Mouse (Mus musculus): ENCODE data around the gene Tmem131l. TPM values are rescaled to one million over a fixed set of nuclear protein-coding genes. Genes with fewer than 3 reads are reported as not detected.
A peak's percentile ranks its signal among the peaks of the same experiment; 100 is the strongest.

The Tmem131l gene
- polyA plus RNA-seq, 1 experiment from 2014 or later: 71.4 TPM

GRCm38 (mm10) chr3:83991691-83992524 is 48.1 kb downstream of the Tmem131l start:
- Histone ChIP-seq H3K9ac (replicated peaks; ENCODE audit: low read depth, low read length) (no peak overlapping the region), H3K27ac (ENCODE audit: low read depth, low read length) (no peak overlapping the region), H3K4me1 (ENCODE audit: control insufficient read depth, insufficient read depth, low read length) (peaks cover 32% of the 10 kb centered on the region), H3K36me3 (ENCODE audit: control insufficient read depth, insufficient read depth, low read length) (no peaks in the 10 kb centered on the region), H3K27me3 (ENCODE audit: control insufficient read depth, insufficient read depth, low read length) (no peaks in the 10 kb centered on the region), H3K4me3 (ENCODE audit: low read depth, low read length) (no peak overlapping the region), H3K4me2 (ENCODE audit: low read depth, low read length) (no peak overlapping the region), H3K9me3 (ENCODE audit: control insufficient read depth, low read length) (no peaks in the 10 kb centered on the region)
- no peak for ATAC-seq (ENCODE audit: low read depth)
- 91% methylated on average over 8 of the region's 8 CpGs for WGBS

- Histone ChIP-seq H3K4me2 (ENCODE audit: low read depth, low read length) (no peak overlapping the region), H3K27ac (ENCODE audit: low read depth, low read length) (no peak overlapping the region), H3K9ac (replicated peaks; ENCODE audit: low read depth, low read length) (no peak overlapping the region), H3K9me3 (ENCODE audit: control insufficient read depth, low read length) (no peaks in the 10 kb centered on the region), H3K27me3 (ENCODE audit: control insufficient read depth, insufficient read depth, low read length) (no peaks in the 10 kb centered on the region), H3K36me3 (ENCODE audit: control insufficient read depth, insufficient read depth, low read length) (no peaks in the 10 kb centered on the region), H3K4me1 (ENCODE audit: control insufficient read depth, insufficient read depth, low read length) (peaks cover 32% of the 10 kb centered on the region), H3K4me3 (ENCODE audit: low read depth, low read length) (no peak overlapping the region)
- 25% methylated on average over 4 of the region's 4 CpGs for WGBS
- ATAC-seq (ENCODE audit: low read depth): no peak
Measured at GRCm38 (mm10) chr3:83988214-83988613, 51.8 kb downstream of the Tmem131l start.

DNA sequence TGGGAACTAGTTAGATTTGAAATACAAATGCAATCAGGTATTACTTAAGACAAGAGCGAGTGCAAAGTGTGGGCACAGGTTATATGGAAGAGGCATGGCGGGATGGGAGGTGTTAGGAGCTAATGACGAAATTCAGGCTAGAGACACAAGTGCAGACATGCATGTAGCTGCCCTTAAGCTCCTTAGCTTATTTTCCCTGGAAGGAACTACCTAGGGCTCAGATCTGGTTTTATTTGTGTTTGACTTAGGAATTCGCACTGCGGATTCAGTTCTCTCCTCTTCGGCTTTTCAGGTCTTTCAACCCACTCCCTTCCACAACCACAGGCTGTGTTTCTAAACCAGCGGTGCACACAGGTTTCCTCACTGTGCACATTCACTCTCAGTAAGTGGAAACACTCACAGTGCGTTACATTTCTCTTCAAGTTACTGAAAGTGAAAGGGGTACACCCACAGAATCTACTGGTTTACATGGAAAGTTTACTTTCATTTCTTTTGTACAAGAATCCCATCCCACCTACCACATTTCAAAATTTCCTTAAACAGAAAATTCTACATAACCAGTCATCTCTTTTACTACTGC is 52.4 kb downstream of the Tmem131l start:
- no peaks in the 10 kb centered on the region for H3K9me3 ChIP-seq (ENCODE audit: control insufficient read depth, low read length)
- H3K4me2 ChIP-seq (ENCODE audit: low read depth, low read length): no peak overlapping the region
- H3K27ac ChIP-seq (ENCODE audit: low read depth, low read length): no peak overlapping the region
- ATAC-seq (ENCODE audit: low read depth): no peak
- H3K9ac ChIP-seq (replicated peaks; ENCODE audit: low read depth, low read length): no peak overlapping the region
- peaks cover 28% of the 10 kb centered on the region for H3K4me1 ChIP-seq (ENCODE audit: control insufficient read depth, insufficient read depth, low read length)
- H3K36me3 ChIP-seq (ENCODE audit: control insufficient read depth, insufficient read depth, low read length): no peaks in the 10 kb centered on the region
- no peak overlapping the region for H3K4me3 ChIP-seq (ENCODE audit: low read depth, low read length)
- no peaks in the 10 kb centered on the region for H3K27me3 ChIP-seq (ENCODE audit: control insufficient read depth, insufficient read depth, low read length)
- WGBS: 84% methylated on average over 8 of the region's 8 CpGs

- H3K27me3 ChIP-seq (ENCODE audit: control insufficient read depth, insufficient read depth, low read length): no peaks in the 10 kb centered on the region
- H3K4me2 ChIP-seq (ENCODE audit: low read depth, low read length): no peak overlapping the region
- no peak overlapping the region for H3K4me3 ChIP-seq (ENCODE audit: low read depth, low read length)
- H3K9me3 ChIP-seq (ENCODE audit: control insufficient read depth, low read length): no peaks in the 10 kb centered on the region
- peaks cover 28% of the 10 kb centered on the region for H3K4me1 ChIP-seq (ENCODE audit: control insufficient read depth, insufficient read depth, low read length)
- H3K36me3 ChIP-seq (ENCODE audit: control insufficient read depth, insufficient read depth, low read length): no peaks in the 10 kb centered on the region
- H3K9ac ChIP-seq (replicated peaks; ENCODE audit: low read depth, low read length): no peak overlapping the region
- ATAC-seq (ENCODE audit: low read depth): no peak
- 61% methylated on average over 3 of the region's 3 CpGs for WGBS
- H3K27ac ChIP-seq (ENCODE audit: low read depth, low read length): no peak overlapping the region
Measured at GRCm38 (mm10) chr3:83986740-83987139, 53.2 kb downstream of the Tmem131l start.

- no peaks in the 10 kb centered on the region for H3K36me3 ChIP-seq (ENCODE audit: control insufficient read depth, insufficient read depth, low read length)
- 0 out of 2 replicates have a peak overlapping the region, but pooled peaks have one; percentile 7 for H3K27ac ChIP-seq (ENCODE audit: low read depth, low read length)
- no peaks in the 10 kb centered on the region for H3K27me3 ChIP-seq (ENCODE audit: control insufficient read depth, insufficient read depth, low read length)
- no peaks in the 10 kb centered on the region for H3K9me3 ChIP-seq (ENCODE audit: control insufficient read depth, low read length)
- ATAC-seq (ENCODE audit: low read depth): peak; percentile 22; the same call in 1 of the 2 replicates
- peaks cover 39% of the 10 kb centered on the region for H3K4me1 ChIP-seq (ENCODE audit: control insufficient read depth, insufficient read depth, low read length)
- WGBS: 36% methylated on average over 6 of the region's 6 CpGs
- H3K4me2 ChIP-seq (ENCODE audit: low read depth, low read length): no peak overlapping the region
- H3K9ac ChIP-seq (replicated peaks; ENCODE audit: low read depth, low read length): no peak overlapping the region
- no peak overlapping the region for H3K4me3 ChIP-seq (ENCODE audit: low read depth, low read length)
Measured at GRCm38 (mm10) chr3:83985426-83985825, 54.5 kb downstream of the Tmem131l start.

DNA sequence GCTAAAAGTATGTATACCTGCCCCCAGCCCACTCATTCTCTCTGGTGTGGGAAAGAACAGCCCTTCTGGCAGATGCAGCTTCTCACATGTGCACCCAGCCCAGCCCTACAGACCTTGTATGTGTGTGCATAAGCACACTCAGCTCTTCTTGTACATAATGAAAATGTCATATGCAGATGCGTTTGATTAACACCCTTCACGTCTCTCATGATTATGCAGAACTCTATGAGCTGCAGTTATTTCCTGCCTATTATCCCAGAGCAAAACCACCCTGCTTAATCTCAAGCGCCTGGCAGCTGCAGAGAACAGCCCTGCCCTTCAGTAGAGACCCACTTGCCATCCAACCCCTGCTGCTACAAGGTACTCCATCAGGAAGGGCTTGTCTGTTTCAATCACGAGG is 55.6 kb downstream of the Tmem131l start:
- H3K4me3 ChIP-seq (ENCODE audit: low read depth, low read length): no peak overlapping the region
- ATAC-seq (ENCODE audit: low read depth): no peak
- H3K4me2 ChIP-seq (ENCODE audit: low read depth, low read length): no peak overlapping the region
- H3K4me1 ChIP-seq (ENCODE audit: control insufficient read depth, insufficient read depth, low read length): peaks cover 49% of the 10 kb centered on the region
- no peak overlapping the region for H3K9ac ChIP-seq (replicated peaks; ENCODE audit: low read depth, low read length)
- WGBS: 46% methylated on average over 4 of the region's 4 CpGs
- H3K9me3 ChIP-seq (ENCODE audit: control insufficient read depth, low read length): no peaks in the 10 kb centered on the region
- H3K27ac ChIP-seq (ENCODE audit: low read depth, low read length): no peak overlapping the region
- H3K27me3 ChIP-seq (ENCODE audit: control insufficient read depth, insufficient read depth, low read length): no peaks in the 10 kb centered on the region
- no peaks in the 10 kb centered on the region for H3K36me3 ChIP-seq (ENCODE audit: control insufficient read depth, insufficient read depth, low read length)

DNA sequence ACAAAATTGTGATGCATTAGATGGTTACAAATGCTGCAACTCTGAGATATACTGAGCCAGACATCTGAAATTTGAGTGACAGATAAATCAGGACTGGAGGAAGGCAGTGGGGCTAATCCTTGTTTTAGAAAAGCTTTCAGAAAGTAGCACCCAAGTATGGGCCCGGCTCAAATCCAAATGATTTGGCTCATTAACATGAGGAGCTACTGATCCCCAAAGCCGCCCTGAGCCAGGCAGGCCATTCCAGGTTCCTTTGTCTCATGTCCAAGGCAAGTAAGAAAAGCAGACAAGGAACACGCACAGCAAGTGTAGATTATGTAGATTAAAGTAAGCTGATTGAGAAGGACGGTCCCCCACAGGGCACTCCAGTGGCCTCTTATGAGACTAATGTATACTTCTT is 57.2 kb downstream of the Tmem131l start:
- no peaks in the 10 kb centered on the region for H3K9me3 ChIP-seq (ENCODE audit: control insufficient read depth, low read length)
- H3K4me3 ChIP-seq (ENCODE audit: low read depth, low read length): no peak overlapping the region
- H3K9ac ChIP-seq (replicated peaks; ENCODE audit: low read depth, low read length): no peak overlapping the region
- H3K4me2 ChIP-seq (ENCODE audit: low read depth, low read length): no peak overlapping the region
- H3K27me3 ChIP-seq (ENCODE audit: control insufficient read depth, insufficient read depth, low read length): no peaks in the 10 kb centered on the region
- ATAC-seq (ENCODE audit: low read depth): no peak
- no peaks in the 10 kb centered on the region for H3K36me3 ChIP-seq (ENCODE audit: control insufficient read depth, insufficient read depth, low read length)
- no peak overlapping the region for H3K27ac ChIP-seq (ENCODE audit: low read depth, low read length)
- WGBS: 71% methylated on average over 4 of the region's 4 CpGs
- peaks cover 62% of the 10 kb centered on the region for H3K4me1 ChIP-seq (ENCODE audit: control insufficient read depth, insufficient read depth, low read length)

GRCm38 (mm10) chr3:83980231-83980872 is 59.6 kb downstream of the Tmem131l start:
- WGBS: 3% methylated on average over 6 of the region's 6 CpGs
- no peak overlapping the region for H3K4me3 ChIP-seq (ENCODE audit: low read depth, low read length)
- ATAC-seq (ENCODE audit: low read depth): peak; percentile 89
- H3K4me2 ChIP-seq (ENCODE audit: low read depth, low read length): peak overlapping the region; percentile 12; the same call in 1 of the 2 replicates
- no peaks in the 10 kb centered on the region for H3K36me3 ChIP-seq (ENCODE audit: control insufficient read depth, insufficient read depth, low read length)
- H3K4me1 ChIP-seq (ENCODE audit: control insufficient read depth, insufficient read depth, low read length): peaks cover 51% of the 10 kb centered on the region
- no peaks in the 10 kb centered on the region for H3K9me3 ChIP-seq (ENCODE audit: control insufficient read depth, low read length)
- peak overlapping the region; percentile 88 for H3K27ac ChIP-seq (ENCODE audit: low read depth, low read length)
- H3K9ac ChIP-seq (replicated peaks; ENCODE audit: low read depth, low read length): peak overlapping the region; percentile 35; the same call in 1 of the 2 replicates
- no peaks in the 10 kb centered on the region for H3K27me3 ChIP-seq (ENCODE audit: control insufficient read depth, insufficient read depth, low read length)

Data from neural tube, embryonic 14.5 days (tissue).